Mouse (Mus musculus) embryonic facial prominence, embryonic 13.5 days (tissue): ENCODE results near the gene Ing5. TPM values are rescaled to one million over a fixed set of nuclear protein-coding genes. Genes with fewer than 3 reads are reported as not detected.
"Not testable (repeated sequence)": the region's sequence is repeated elsewhere in the genome, so short reads cannot be mapped to it uniquely, and the experiment has no call there.

ENCODE experiments used
- ATAC-seq: fragments of 200-750 bp; cut with Nextera tagmentation; 2 replicates; pipeline ENCODE4 v1.8.0; 2017; ENCODE audit warnings: low read depth; ENCODE audit not compliant: insufficient number of reproducible peaks, insufficient read depth, low FRiP score, low TSS enrichment
- H3K27ac ChIP-seq: fragments of 300-500 bp; sonication (generic); 2 replicates; pipeline ENCODE4 v1.5.1; 2015; ENCODE audit warnings: moderate library complexity, mild to moderate bottlenecking, inconsistent platforms
- H3K27me3 ChIP-seq: fragments of 300-500 bp; sonication (generic); 2 replicates; pipeline ENCODE4 v1.6.1; 2015; ENCODE audit warnings: mild to moderate bottlenecking, inconsistent platforms
- H3K36me3 ChIP-seq: fragments of 300-500 bp; sonication (generic); 2 replicates; pipeline ENCODE4 v1.6.1; 2015; ENCODE audit warnings: mild to moderate bottlenecking, inconsistent platforms
- H3K4me1 ChIP-seq: fragments of 300-500 bp; sonication (generic); 2 replicates; pipeline ENCODE4 v1.6.1; 2015; ENCODE audit warnings: inconsistent platforms
- H3K4me2 ChIP-seq: fragments of 300-500 bp; sonication (generic); 2 replicates; pipeline ENCODE4 v1.6.1; 2015; ENCODE audit warnings: moderate library complexity, mild to moderate bottlenecking, inconsistent platforms
- H3K4me3 ChIP-seq: fragments of 300-500 bp; sonication (generic); 2 replicates; pipeline ENCODE4 v1.5.1; 2015; ENCODE audit warnings: mild to moderate bottlenecking, inconsistent platforms
- H3K9ac ChIP-seq: fragments of 300-500 bp; sonication (generic); 2 replicates; pipeline ENCODE4 v1.6.1; 2015; ENCODE audit warnings: mild to moderate bottlenecking, inconsistent platforms
- H3K9me3 ChIP-seq: fragments of 300-500 bp; sonication (generic); 2 replicates; pipeline ENCODE4 v1.6.1; 2016; ENCODE audit warnings: inconsistent platforms
- WGBS: fragments of 180-500 bp; shearing (Covaris S2); methylation state at CpG from one replicate; pipeline ENCODE4 v1.1.7; 2015; ENCODE audit warnings: mixed read lengths; 5-methylcytosine and 5-hydroxymethylcytosine counted together
- polyA plus RNA-seq: library from polyadenylated mRNA; unstranded; fragments of >200 nt; fragmentation: Nextera tagmentation; extraction: Ambion mirVana; gene quantifications from 2 replicates; pipeline ENCODE4 v1.2.1, GENCODE M21; 2015

The Ing5 gene
- polyA plus RNA-seq: 16.1 and 16.5 TPM in 2 replicates

DNA sequence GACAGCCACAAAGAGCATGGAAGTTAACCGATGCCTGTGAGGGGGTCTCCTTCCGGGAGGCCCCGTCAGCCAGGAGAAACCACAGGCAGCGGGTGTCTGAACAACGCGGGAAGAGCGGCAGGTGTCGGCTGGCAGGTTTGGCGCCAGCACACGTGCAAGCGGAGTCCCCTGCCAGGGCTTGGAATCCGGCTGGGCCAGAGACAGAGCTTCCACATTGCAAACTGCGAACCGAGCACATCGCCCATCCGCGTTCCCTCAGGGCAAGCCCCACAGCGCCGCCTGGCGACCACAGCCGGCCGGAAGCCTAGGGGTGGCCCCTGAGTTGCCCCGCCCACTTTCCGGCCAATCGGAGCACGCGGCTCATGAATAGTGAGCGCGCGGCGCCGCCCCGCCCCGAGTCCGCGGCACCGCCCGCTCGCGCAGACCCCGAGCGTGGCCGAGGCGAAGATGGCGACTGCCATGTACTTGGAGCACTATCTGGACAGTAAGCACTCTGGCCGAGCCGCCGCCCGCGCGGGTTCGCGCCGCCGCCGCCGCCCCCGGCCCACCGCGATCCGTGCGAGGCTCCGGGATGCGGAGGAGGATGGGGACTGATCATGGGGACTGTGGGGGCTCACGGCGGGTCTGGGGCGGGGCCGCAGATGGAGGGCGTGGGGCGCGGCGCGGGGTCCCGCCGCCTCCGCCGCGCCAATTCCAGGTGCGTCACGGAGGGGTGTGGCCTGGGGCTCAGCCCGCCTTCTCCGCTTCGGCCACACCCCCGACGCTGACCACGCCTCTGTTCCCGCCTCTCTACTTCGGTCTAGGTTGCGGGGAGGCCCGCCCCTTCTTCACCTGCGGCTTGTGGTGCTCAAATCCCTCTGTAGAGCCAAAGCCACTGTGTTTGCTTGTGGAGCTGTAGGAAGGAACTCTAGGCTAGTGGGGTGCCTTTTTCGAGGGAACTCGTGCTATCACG, at the start of gene Ing5:
Gene Ing5, plus strand, starts transcription at position 410 of the 952 bp plus-strand sequence.
- H3K27ac ChIP-seq: peak within 1 kb of the TSS; percentile 97
- no peaks in the 10 kb centered on the region for H3K9me3 ChIP-seq
- H3K27me3 ChIP-seq: no peaks in the 10 kb centered on the region
- H3K4me2 ChIP-seq: peak within 1 kb of the TSS; percentile 91
- H3K36me3 ChIP-seq: peaks cover 45% of the 10 kb centered on the region
- peak; percentile 95 for ATAC-seq
- peak within 1 kb of the TSS; percentile 86 for H3K9ac ChIP-seq
- peak within 1 kb of the TSS; percentile 73 for H3K4me3 ChIP-seq
- peaks cover 38% of the 10 kb centered on the region for H3K4me1 ChIP-seq
- under 1% methylated on average over 93 of the region's 94 CpGs for WGBS

DNA sequence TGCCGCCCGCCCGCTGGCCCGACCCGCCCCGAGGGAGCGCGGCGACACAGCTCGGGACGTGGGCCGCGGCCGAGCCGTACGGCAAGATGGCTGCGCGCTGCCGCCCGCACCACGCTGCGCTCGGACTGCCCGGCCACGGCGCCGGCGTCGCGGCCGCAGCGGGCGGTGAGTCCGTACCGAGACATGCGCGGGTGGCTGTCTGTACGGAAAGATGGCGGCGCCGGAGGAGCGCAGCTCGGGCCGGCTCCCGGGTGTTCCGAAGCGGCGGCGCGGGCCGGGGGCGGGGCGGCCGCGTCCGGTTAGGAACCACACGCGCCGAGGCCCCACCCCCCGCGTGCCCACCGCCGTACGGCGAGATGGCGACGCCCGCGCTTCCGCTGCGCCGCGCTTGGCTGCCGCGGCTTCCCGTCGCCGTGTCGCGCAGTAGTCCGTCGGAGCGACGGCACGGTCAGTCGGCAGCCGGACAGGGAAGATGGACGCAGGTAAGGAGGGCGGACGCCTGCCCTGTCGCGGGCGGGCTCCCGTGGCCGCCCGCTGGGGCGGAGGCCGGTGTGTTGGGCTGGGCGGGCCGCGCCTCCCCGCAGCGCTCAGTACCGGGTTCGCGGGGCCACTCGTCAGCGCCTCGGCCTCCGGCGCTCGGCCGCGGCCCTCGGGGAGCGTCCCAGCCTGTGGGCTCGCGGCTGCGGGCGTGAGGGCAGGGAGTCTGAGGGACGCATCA, 49.0 kb upstream of the Ing5 start, which contains the start of gene Thap4:
Gene Thap4, minus strand, starts transcription at position 292 of the 718 bp plus-strand sequence.
- Histone ChIP-seq H3K9ac (peak within 1 kb of the TSS; percentile 91), H3K27ac (peak within 1 kb of the TSS; percentile 90), H3K4me3 (peak within 1 kb of the TSS; percentile 98), H3K36me3 (peaks cover 10% of the 10 kb centered on the region), H3K9me3 (no peaks in the 10 kb centered on the region), H3K4me2 (peak within 1 kb of the TSS; percentile 86), H3K4me1 (peaks cover 26% of the 10 kb centered on the region), H3K27me3 (no peaks in the 10 kb centered on the region)
- ATAC-seq: peak; percentile 90
- WGBS: under 1% methylated on average over 90 of the region's 121 CpGs

DNA sequence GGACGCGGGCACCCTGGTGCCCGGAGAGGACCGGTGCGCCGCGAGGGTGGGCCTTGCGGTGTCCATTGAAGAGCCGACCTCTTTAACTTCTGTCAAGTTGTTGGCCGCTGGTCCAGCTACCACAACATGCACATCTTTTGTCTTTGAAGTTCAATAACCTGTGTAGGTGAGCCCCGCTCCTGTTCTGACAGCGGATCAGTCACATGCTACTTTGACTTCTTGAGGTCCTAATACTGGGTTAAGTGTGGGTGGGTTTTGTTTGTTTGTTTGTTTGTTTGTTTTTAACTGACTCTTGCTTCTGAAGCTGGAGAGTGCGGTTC, 48.5 kb upstream of the Ing5 start:
- Histone ChIP-seq H3K36me3 (peaks cover 5% of the 10 kb centered on the region), H3K9ac (peak overlapping the region; percentile 91), H3K9me3 (no peaks in the 10 kb centered on the region), H3K4me2 (peak overlapping the region; percentile 86), H3K27me3 (no peaks in the 10 kb centered on the region), H3K4me3 (peak overlapping the region; percentile 98), H3K4me1 (peaks cover 26% of the 10 kb centered on the region), H3K27ac (peak overlapping the region; percentile 90)
- 3% methylated on average over 13 of the region's 13 CpGs for WGBS
- no peak; the same call in 1 of the 2 replicates for ATAC-seq

DNA sequence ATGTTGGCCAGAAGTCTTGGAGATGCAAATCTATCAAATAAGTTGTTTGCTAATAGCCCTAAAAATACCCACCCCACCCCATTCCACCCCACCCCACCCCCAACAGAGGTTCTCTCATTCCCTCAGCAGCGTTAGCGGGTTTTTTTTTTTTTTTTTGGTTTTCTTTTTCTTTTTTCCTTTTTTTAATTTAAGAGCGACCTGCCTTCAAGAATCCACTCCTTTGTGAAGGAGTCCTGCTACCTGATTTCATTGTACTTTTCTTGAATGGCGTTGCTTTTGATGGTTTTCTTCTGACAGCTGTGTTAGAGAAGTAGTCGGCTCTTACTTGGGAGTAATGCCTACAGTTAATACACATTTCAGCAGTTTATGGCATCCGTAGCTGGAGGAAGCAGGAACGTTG, 48.1 kb upstream of the Ing5 start:
- 29% methylated on average over 7 of the region's 7 CpGs for WGBS
- Histone ChIP-seq H3K4me1 (peaks cover 26% of the 10 kb centered on the region), H3K4me3 (peak overlapping the region; percentile 98), H3K9me3 (no peaks in the 10 kb centered on the region), H3K4me2 (peak overlapping the region; percentile 86), H3K9ac (peak overlapping the region; percentile 91), H3K27me3 (no peaks in the 10 kb centered on the region), H3K36me3 (peaks cover 1% of the 10 kb centered on the region), H3K27ac (no peak overlapping the region; the same call in 1 of the 2 replicates)
- ATAC-seq: no peak

DNA sequence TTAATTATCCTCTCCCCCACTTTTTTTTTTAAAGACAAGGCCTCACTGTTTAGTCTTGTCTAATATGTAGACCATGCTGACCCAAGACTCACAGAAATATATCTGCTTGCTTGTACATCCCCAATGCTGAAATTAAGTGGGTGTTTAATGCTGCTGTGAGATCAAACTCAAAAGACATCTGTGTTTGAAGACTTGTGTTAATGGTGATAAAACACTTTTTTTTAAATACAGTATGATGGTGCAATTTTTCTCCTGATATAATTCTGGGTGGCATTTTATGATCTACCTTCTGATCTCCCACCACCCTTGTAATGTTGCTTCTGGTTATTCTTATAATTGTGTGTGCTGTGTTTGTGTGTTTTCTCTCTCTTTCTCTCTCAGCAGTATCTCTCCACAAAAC, 47.6 kb upstream of the Ing5 start:
- no peaks in the 10 kb centered on the region for H3K9me3 ChIP-seq
- no peak overlapping the region for H3K27ac ChIP-seq
- H3K27me3 ChIP-seq: no peaks in the 10 kb centered on the region
- no peak overlapping the region for H3K9ac ChIP-seq
- H3K36me3 ChIP-seq: no peaks in the 10 kb centered on the region
- no peak for ATAC-seq
- peak overlapping the region; percentile 86 for H3K4me2 ChIP-seq
- H3K4me1 ChIP-seq: peaks cover 26% of the 10 kb centered on the region
- peak overlapping the region; percentile 98; the same call in 1 of the 2 replicates for H3K4me3 ChIP-seq

DNA sequence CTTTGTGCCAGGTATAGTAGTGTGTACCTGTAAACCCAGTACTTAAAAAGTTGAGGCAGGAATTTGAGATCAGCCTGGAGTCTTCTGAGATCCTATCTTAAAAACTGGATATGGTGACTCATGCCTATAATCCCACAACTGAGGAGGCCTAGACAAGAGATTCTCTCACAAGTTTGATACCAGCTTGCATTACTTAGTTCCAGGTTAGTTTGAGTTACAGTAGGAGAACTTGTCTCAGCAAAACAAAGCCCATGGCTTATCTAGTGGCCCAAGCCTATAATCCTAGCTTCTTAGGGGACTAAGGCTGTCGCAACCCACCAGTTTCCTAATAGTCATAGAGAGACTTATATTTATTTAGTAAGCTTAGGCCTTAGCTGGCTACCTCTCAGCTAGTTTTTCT, 43.7 kb upstream of the Ing5 start:
- Histone ChIP-seq H3K4me2 (no peak overlapping the region), H3K4me3 (no peak overlapping the region), H3K27me3 (no peaks in the 10 kb centered on the region), H3K27ac (no peak overlapping the region), H3K36me3 (no peaks in the 10 kb centered on the region), H3K4me1 (peaks cover 15% of the 10 kb centered on the region), H3K9ac (no peak overlapping the region), H3K9me3 (no peaks in the 10 kb centered on the region)
- no peak for ATAC-seq
- WGBS: 95% methylated on average over 1 of the region's 1 CpGs

DNA sequence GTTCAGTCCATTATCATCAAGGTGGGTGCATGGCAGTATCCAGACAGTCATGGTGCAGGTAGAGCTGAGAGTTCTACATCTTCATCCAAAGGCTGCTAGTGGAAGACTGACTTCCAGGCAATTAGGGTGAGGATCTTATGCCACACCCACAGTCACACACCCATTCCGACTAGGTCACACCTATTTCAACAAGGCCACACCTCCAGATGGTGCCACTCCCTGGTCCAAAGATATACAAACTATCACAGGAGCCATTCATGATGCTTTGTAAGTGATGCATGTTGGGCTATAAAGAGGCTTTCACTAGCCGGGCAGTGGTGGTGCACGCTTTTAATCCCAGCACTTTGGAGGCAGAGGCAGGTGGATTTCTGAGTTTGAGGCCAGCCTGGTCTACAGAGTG, 40.2 kb upstream of the Ing5 start:
- H3K4me2 ChIP-seq, H3K9me3 ChIP-seq, H3K36me3 ChIP-seq, H3K27ac ChIP-seq, H3K4me3 ChIP-seq, H3K4me1 ChIP-seq, H3K9ac ChIP-seq, H3K27me3 ChIP-seq, ATAC-seq: not testable (repeated sequence)
- 93% methylated on average over 3 of the region's 3 CpGs for WGBS

DNA sequence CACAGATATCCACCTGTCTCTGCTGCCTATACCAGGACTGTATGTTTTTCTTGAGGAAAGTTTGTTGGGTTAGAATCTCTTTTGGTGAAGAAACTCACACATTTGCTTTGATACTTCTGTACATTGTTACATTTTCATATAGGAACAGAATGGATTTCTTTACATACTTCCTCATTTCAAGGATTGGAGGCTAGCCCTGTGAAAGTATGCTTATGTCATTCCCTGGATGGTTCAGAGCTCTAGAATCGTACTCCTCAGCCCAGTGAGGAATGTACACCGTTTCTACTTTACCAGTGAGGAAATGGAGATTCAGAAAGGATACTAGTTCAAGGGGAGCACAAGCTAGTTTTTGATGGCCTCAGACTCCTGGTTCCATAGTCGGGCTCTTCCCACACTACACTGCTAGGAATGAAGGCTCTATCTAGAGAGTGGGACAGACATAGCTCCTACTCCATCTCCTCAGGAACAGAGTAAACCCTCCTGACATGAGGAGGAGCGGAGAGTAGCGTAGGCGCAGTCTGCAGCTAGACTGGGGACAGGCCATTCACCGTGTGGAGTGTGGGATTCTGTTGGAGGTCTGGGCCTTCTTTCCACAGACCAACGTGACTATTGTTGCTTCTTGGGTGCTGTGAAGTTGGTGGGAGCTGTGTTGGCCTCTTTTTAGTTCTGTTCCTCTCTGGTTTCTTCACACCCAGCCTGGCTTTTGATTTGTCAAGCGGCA, 38.7 kb upstream of the Ing5 start:
- H3K27ac ChIP-seq: no peak overlapping the region
- H3K9me3 ChIP-seq: no peaks in the 10 kb centered on the region
- H3K4me1 ChIP-seq: 0 out of 2 replicates have a peak, but pooled peaks cover 7% of the 10 kb centered on the region
- H3K27me3 ChIP-seq: no peaks in the 10 kb centered on the region
- H3K4me2 ChIP-seq: no peak overlapping the region
- 90% methylated on average over 9 of the region's 9 CpGs for WGBS
- no peak for ATAC-seq
- H3K36me3 ChIP-seq: peaks cover 18% of the 10 kb centered on the region
- no peak overlapping the region for H3K4me3 ChIP-seq
- H3K9ac ChIP-seq: no peak overlapping the region

DNA sequence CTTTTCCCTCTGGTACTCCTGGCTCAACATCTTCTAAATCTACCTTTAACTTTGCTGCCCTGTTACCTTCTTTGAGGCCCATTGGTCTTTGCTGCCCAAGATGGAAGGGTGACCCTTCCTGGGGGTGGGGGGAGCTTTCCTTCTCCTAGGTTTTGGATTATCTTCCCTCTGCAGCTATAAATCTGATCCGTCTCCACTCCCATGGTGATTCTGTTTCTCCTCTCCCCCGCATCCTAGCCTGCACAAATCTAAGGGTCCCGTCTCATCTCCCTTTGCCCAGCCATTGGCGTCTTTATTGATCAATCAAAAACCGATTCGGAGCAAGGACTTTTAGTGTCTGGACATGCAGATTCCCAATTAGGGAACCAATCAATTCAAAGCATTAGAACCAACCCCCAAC, 36.2 kb upstream of the Ing5 start:
- Histone ChIP-seq H3K9ac (no peak overlapping the region), H3K27ac (no peak overlapping the region), H3K4me1 (0 out of 2 replicates have a peak, but pooled peaks cover 7% of the 10 kb centered on the region), H3K9me3 (no peaks in the 10 kb centered on the region), H3K27me3 (no peaks in the 10 kb centered on the region), H3K4me3 (no peak overlapping the region), H3K4me2 (no peak overlapping the region), H3K36me3 (peaks cover 26% of the 10 kb centered on the region)
- WGBS: 79% methylated on average over 6 of the region's 6 CpGs
- no peak for ATAC-seq

DNA sequence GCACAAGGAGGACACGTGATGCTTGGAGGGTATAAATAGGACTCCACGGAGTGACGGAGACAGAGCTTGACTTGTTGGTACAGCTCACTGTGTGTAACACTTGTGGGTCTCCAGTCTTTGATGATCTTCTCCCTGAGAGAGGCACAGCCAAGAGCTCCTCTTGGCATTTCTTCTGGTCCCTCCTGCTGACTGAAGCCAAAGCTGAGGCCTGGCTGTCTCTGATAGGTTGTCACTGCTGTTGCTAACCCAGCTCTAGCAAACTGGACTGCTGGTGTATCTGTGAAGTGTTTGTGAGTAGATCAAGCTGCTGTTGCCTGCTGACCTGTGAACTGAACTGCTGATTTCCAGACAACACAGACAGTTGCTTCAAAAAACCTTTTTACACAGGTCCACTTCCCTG, 33.9 kb upstream of the Ing5 start:
- Histone ChIP-seq H3K9ac (no peak overlapping the region), H3K4me2 (no peak overlapping the region), H3K36me3 (peaks cover 47% of the 10 kb centered on the region), H3K9me3 (no peaks in the 10 kb centered on the region), H3K27me3 (no peaks in the 10 kb centered on the region), H3K4me3 (no peak overlapping the region), H3K4me1 (0 out of 2 replicates have a peak, but pooled peaks cover 7% of the 10 kb centered on the region), H3K27ac (no peak overlapping the region)
- no peak for ATAC-seq
- 96% methylated on average over 3 of the region's 3 CpGs for WGBS

DNA sequence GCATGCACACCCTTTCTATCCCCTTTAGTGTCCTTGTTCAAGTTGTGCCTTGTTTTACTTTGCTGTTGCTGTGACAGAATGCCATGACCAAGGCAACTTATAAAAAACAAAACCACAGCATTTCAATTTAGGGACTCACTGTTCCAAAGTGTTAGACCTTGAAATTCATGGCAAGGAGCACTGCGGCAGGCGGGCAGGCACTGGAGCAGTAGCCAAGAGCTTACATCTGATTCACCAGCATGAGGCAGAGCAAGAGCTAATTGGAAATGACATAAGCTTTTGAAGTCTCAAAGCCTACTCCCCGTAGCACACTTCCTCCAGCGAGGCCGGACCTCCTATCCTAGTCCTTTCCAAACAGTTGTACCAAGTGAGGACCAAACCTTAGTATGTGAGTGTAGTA, 27.1 kb upstream of the Ing5 start:
- Histone ChIP-seq H3K27me3 (no peaks in the 10 kb centered on the region), H3K4me1 (no peaks in the 10 kb centered on the region), H3K4me2 (no peak overlapping the region), H3K27ac (no peak overlapping the region), H3K4me3 (no peak overlapping the region), H3K36me3 (peaks cover 81% of the 10 kb centered on the region), H3K9me3 (no peaks in the 10 kb centered on the region), H3K9ac (no peak overlapping the region)
- ATAC-seq: no peak
- WGBS: 69% methylated on average over 5 of the region's 5 CpGs
